ENCODE assay signal across 22 mouse cellular contexts in the genomic region with DNA sequence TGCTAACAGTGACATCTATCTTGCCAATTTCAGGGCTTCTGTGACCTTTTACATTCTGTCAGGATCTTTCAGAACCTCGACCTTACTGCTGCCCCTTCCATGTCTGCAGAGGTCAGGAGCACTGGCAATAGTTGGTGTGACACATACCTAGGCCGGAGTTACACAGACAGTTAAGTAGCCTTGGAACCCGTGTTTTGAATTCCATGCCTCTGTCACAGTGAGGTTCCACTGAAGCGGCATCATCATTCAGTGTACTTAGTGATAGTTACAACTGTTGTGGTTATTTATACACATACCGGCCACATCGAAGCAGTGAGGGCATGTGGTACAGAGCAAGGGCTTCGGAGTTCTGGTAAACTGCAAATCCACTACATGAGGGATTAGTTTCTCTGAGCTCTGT. TPM values are rescaled to one million over a fixed set of nuclear protein-coding genes. Genes with fewer than 3 reads are reported as not detected.
DNase-seq lines count a peak whose midpoint lies in the region; ATAC-seq and TF ChIP-seq lines count a peak whose summit lies in the region.
"Had no signal": no experiment of that assay in that cellular context is flagged by ENCODE, and none has a peak within 500 bp of the region (broad histone marks: within the 10 kb centered on the region; RNA-seq: fewer than 3 reads in every experiment).

No protein-coding gene starts in this region.

- WGBS in heart, embryonic 12.5 days: 38% methylated on average over 7 of the region's 7 CpGs

- H3K9me3 ChIP-seq in heart, embryonic 12.5 days (replicated peaks): 0 out of 2 replicates have a peak, but pooled peaks cover under 1% of the 10 kb centered on the region
- H3K9me3 ChIP-seq: G1E; intestine, embryonic 15.5 days; kidney, embryonic 15.5 days had no signal

- H3K4me2 ChIP-seq in heart, embryonic 12.5 days: peak overlapping the region; percentile 9; the same call in 1 of the 2 replicates
- H3K4me2 ChIP-seq: hindbrain, embryonic 14.5 days; intestine, embryonic 15.5 days; kidney, embryonic 15.5 days had no signal

- peak overlapping the region; percentile 47; the same call in 1 of the 2 replicates for H3K9ac ChIP-seq in heart, embryonic 12.5 days
- H3K9ac ChIP-seq: hindbrain, embryonic 14.5 days; intestine, embryonic 15.5 days; kidney, embryonic 15.5 days had no signal

- H3K27me3 ChIP-seq in heart, embryonic 12.5 days (replicated peaks): no peaks in the 10 kb centered on the region
- H3K27me3 ChIP-seq: intestine, embryonic 15.5 days; kidney, embryonic 15.5 days had no signal

- peaks cover 3% of the 10 kb centered on the region for H3K36me3 ChIP-seq in heart, embryonic 12.5 days

- intact Hi-C loops in heart, postnatal 10 days (cut with DNase I): no loop called here
- intact Hi-C loops in gastrocnemius, postnatal 36 days (cut with DNase I): no loop called here

- peak; percentile 66 for DNase-seq in adrenal gland, adult 8-10 months
- no peak for DNase-seq in adrenal gland, postnatal 10 days
- no peak for DNase-seq in heart, postnatal 10 days
- peak; percentile 45 for DNase-seq in induced T-regulatory cell, adult 2 months (ENCODE audit: low read depth)
- no peak for DNase-seq in cerebellum, adult 9-10 months
- DNase-seq in gastrocnemius, postnatal 36 days: no peak
- DNase-seq: cerebellum, adult 11-12 months; cerebellum, postnatal 25 days; embryo, embryonic 11 days; liver; right cerebral cortex, postnatal 14 days; spleen, adult 18-20 months; thymus, adult 18-20 months had no signal

- H3K4me1 ChIP-seq in heart, embryonic 12.5 days (replicated peaks): peaks cover 66% of the 10 kb centered on the region
- peaks cover 57% of the 10 kb centered on the region for H3K4me1 ChIP-seq in bone marrow macrophage, adult 2 months (ENCODE audit: control insufficient read depth, insufficient read depth, low read length)

- ATAC-seq in heart, embryonic 12.5 days (ENCODE audit: insufficient number of reproducible peaks, low FRiP score): no peak
- ATAC-seq: activated CD4-positive, CD25-positive, alpha-beta regulatory T cell, adult 4 months; forebrain, embryonic 16.5 days; intestine, embryonic 15.5 days; midbrain, embryonic 16.5 days had no signal

- no peak overlapping the region for H3K4me3 ChIP-seq in heart, embryonic 12.5 days
- no peak overlapping the region for H3K4me3 ChIP-seq in bone marrow macrophage, adult 2 months (ENCODE audit: insufficient read depth, low read length)
- H3K4me3 ChIP-seq: intestine, embryonic 15.5 days; kidney, embryonic 15.5 days had no signal

- no peak for TF ChIP-seq CTCF in bone marrow macrophage, adult 2 months (IDR thresholded peaks at IDR 0.05; ENCODE audit: low read depth, low read length)

- TF ChIP-seq POLR2A in bone marrow macrophage, adult 2 months (IDR thresholded peaks at IDR 0.05; ENCODE audit: borderline replicate concordance, low read depth, low read length): no peak

- peak overlapping the region; percentile 78 for H3K27ac ChIP-seq in heart, embryonic 12.5 days (ENCODE audit: poor library complexity, severe bottlenecking)
- H3K27ac ChIP-seq in bone marrow macrophage, adult 2 months (ENCODE audit: insufficient read depth, low read depth, low read length): peak overlapping the region; percentile 29; the same call in 1 of the 2 replicates
- H3K27ac ChIP-seq: hindbrain, embryonic 14.5 days; intestine, embryonic 15.5 days; kidney, embryonic 15.5 days had no signal

RNA-seq across cellular contexts. Expression of a gene that starts 37.8 kb away (rescaled TPM):
- 100 to 1,000 TPM in 2 of 4 experiments, 10 to 100 TPM in 2; 82.6 to 138 (median 109) TPM for total RNA-seq in adrenal gland, adult 8-10 months (2022)
- 10 to 100 TPM; 76.2 to 86.8 TPM for total RNA-seq in adrenal gland, postnatal 10 days (2021)
- 41.3 and 42.0 TPM in 2 replicates for polyA plus RNA-seq in heart, embryonic 12.5 days (2016; fragmentation: Nextera tagmentation; extraction: Ambion mirVana)
- 10 to 100 TPM; 74.3 to 74.9 TPM for total RNA-seq in heart, postnatal 10 days (2021)
- 243 and 284 TPM in 2 replicates for polyA plus RNA-seq in bone marrow macrophage, adult 2 months (2012; ENCODE audit: insufficient read depth, insufficient read length, missing spikeins)
- total RNA-seq in gastrocnemius, postnatal 36 days (2021): 10 to 100 TPM; 15.7 to 17.2 TPM

Comparison
In these comparisons a context has a peak if more than half of its experiments do, and no peak if none do; other contexts are left out.
1. DNase-seq: peak in adrenal gland, adult 8-10 months (single experiment) and induced T-regulatory cell, adult 2 months (single experiment); none in adrenal gland, postnatal 10 days (single experiment), heart, postnatal 10 days (0 of 2), cerebellum, adult 9-10 months (single experiment) and gastrocnemius, postnatal 36 days (0 of 2).
2. RNA of a gene that starts 37.8 kb away (total RNA-seq): 82.6 to 138 TPM in adrenal gland, adult 8-10 months, 76.2 to 86.8 TPM in adrenal gland, postnatal 10 days and 74.3 to 74.9 TPM in heart, postnatal 10 days; 15.7 to 17.2 TPM in gastrocnemius, postnatal 36 days; every median in the first group is over 4 times any median in the second.